Mouse (Mus musculus) embryonic fibroblast, embryonic 13.5 days (primary cell): ENCODE data around the gene C1rb.
"Not testable (repeated sequence)": the region's sequence is repeated elsewhere in the genome, so short reads cannot be mapped to it uniquely, and the experiment has no call there.

Experiments
- CTCF ChIP-seq: IDR thresholded peaks from 2 replicates; pipeline ENCODE4 v1.5.1; 2011; ENCODE audit warnings: mild to moderate bottlenecking, control low read depth, low read length, moderate library complexity, borderline replicate concordance; ENCODE audit not compliant: insufficient read depth
- POLR2A ChIP-seq: IDR thresholded peaks from 2 replicates; pipeline ENCODE4 v1.6.1; 2011; ENCODE audit warnings: low read depth, mild to moderate bottlenecking, control low read depth, low read length, moderate library complexity

DNA sequence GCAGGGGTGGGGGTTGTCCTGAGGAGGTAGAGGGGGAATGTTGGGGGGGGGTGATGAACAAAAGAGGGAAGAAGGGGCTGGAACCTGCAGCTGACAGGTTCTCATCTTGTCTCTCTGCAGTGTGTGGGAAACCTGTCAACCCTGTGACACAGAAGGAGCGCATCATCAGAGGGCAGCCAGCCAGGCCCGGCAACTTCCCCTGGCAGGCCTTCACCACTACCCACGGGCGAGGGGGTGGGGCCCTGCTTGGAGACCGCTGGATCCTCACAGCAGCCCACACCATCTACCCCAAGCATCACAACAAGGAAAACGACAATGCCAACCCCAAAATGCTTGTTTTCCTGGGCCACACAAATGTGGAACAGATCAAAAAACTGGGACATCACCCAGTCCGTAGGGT is 48.0 kb upstream of the C1rb start:
- TF ChIP-seq POLR2A, CTCF: not testable (repeated sequence)
